Mouse (Mus musculus) liver, embryonic 14.5 days (tissue): ENCODE results near the gene Osbp.

Source experiments
- CTCF ChIP-seq: IDR thresholded peaks from 2 replicates; pipeline ENCODE4 v1.5.1; 2016; ENCODE audit warnings: antibody characterized with exemption, low read depth, control low read depth
- EP300 ChIP-seq: IDR thresholded peaks from 2 replicates; pipeline ENCODE4 v1.6.1; 2016; ENCODE audit warnings: antibody characterized with exemption, low read depth

- no peak for TF ChIP-seq CTCF
- TF ChIP-seq EP300 = no peak
Measured at GRCm38 (mm10) chr19:11995722-11996448, 30.1 kb downstream of the Osbp start.
